In the genomic region with DNA sequence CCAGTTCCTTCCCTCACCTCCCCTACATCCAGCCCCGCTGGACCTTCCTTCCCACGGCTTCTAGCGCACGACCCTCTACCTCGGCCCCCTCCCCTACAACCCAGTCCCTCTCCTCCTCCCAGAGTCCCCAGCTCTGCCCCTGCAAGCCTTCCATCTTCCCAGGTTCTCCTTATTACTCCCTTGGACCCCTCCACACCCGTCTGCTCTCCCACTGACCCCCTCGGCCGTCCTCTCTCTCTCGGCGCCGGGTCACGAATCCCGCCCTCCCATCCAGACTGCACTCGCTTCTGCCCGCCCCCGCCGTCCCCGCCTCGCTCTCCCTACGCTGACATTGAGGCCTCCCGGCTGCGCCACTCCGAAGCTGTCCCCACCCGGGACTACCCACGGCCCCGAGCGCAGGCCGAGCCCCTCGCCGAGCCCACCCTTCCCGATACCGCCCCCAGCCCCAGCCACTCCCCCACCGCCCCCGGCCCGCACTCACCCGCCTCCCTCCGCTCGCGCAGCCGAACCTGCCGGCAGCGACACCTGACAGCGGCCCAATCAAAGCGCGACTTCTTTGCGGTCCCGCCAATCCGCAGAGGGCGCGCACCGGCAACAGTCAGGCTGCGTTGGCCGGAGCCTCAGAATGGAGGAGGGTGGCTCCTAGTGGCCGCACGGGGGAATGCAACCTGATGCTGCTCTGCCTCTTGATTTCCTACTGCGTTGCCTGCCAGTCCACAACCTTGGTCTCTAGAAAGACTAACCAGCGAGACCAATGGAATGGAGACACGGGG, we compare ENCODE assay signal across 8 mouse cellular contexts. TPM values are rescaled to one million over a fixed set of nuclear protein-coding genes. Genes with fewer than 3 reads are reported as not detected.
DNase-seq lines count a peak whose midpoint lies in the region; ATAC-seq lines count a peak whose summit lies in the region.

A gene (minus strand): TSS at position 577 of the 773 bp plus-strand sequence.

- H3K27ac ChIP-seq in hindbrain, embryonic 15.5 days (replicated peaks) = peak within 1 kb of the TSS; percentile 88

- DNase-seq in T-cell, adult 2 months (ENCODE audit: low spot score) = peak; percentile 95
- DNase-seq in cerebellum, postnatal 36 days = peak; percentile 99
- peak; percentile 99 for DNase-seq in frontal cortex, postnatal 36 days (ENCODE audit: low spot score in 2 of 2)
- DNase-seq in left cerebral cortex, adult 11 months (ENCODE audit: low spot score) = peak; percentile 96
- peak; percentile 97 to 98 for DNase-seq in lung, postnatal 4 days
- DNase-seq in retina, postnatal 7 days (ENCODE audit: low read depth, low spot score) = peak; percentile 90
- DNase-seq in urinary bladder, adult 2 months (ENCODE audit: low spot score) = peak; percentile 92

- peaks cover 25% of the 10 kb centered on the region for H3K4me1 ChIP-seq in hindbrain, embryonic 15.5 days (replicated peaks)

- no peaks in the 10 kb centered on the region for H3K9me3 ChIP-seq in hindbrain, embryonic 15.5 days

- H3K27me3 ChIP-seq in hindbrain, embryonic 15.5 days = no peaks in the 10 kb centered on the region

- H3K4me2 ChIP-seq in hindbrain, embryonic 15.5 days = peak within 1 kb of the TSS; percentile 80

- peaks cover 2% of the 10 kb centered on the region for H3K36me3 ChIP-seq in hindbrain, embryonic 15.5 days

- ATAC-seq in hindbrain, embryonic 15.5 days (ENCODE audit: low FRiP score, low read depth) = peak; percentile 96

- H3K4me3 ChIP-seq in hindbrain, embryonic 15.5 days = peak within 1 kb of the TSS; percentile 77

- under 1% methylated on average over 57 of the region's 58 CpGs for WGBS in hindbrain, embryonic 15.5 days

- H3K9ac ChIP-seq in hindbrain, embryonic 15.5 days = peak within 1 kb of the TSS; percentile 85

RNA-seq across cellular contexts. Expression of the gene that starts here (rescaled TPM):
- 19.8 and 21.3 TPM in 2 replicates for polyA plus RNA-seq in hindbrain, embryonic 15.5 days (2015; fragmentation: Nextera tagmentation; extraction: Ambion mirVana)
- 25.3 and 27.1 TPM in 2 replicates for polyA plus RNA-seq in urinary bladder, adult 2 months (2012; rRNA removed)

Comparison
In these comparisons a context has a peak if more than half of its experiments do, and no peak if none do; other contexts are left out.
1. Peak in every context shown above with its lines: DNase-seq, ATAC-seq, H3K4me3 ChIP-seq and H3K27ac ChIP-seq.